Mouse (Mus musculus) C2C12 (cell line): ENCODE data around the gene Fbn1. TPM values are rescaled to one million over a fixed set of nuclear protein-coding genes. Genes with fewer than 3 reads are reported as not detected.

Source experiments
- H3K27me3 ChIP-seq: one replicate; pipeline ENCODE4 v1.6.1; 2011; ENCODE audit not compliant: control insufficient read depth, insufficient read depth, insufficient read length
- H3K36me3 ChIP-seq: one replicate; pipeline ENCODE4 v1.6.1; 2011; ENCODE audit not compliant: control insufficient read depth, insufficient read depth
- H3K4me3 ChIP-seq: one replicate; pipeline ENCODE4 v1.5.1; 2011; ENCODE audit warnings: mild to moderate bottlenecking, control low read depth; ENCODE audit not compliant: poor library complexity, insufficient read depth, severe bottlenecking
- H3K79me2 ChIP-seq: one replicate; pipeline ENCODE4 v1.6.1; 2011; ENCODE audit not compliant: control insufficient read depth, insufficient read depth
- H3K79me3 ChIP-seq: one replicate; pipeline ENCODE4 v1.6.1; 2011; ENCODE audit warnings: low read depth, control low read depth
- H3ac ChIP-seq: one replicate; pipeline ENCODE3; 2011; ENCODE audit warnings: low read depth; ENCODE audit not compliant: control insufficient read depth, insufficient read length
- CEBPB ChIP-seq: IDR thresholded peaks from one replicate; pipeline ENCODE4 v1.6.1; 2011; ENCODE audit warnings: low read depth, mild to moderate bottlenecking, control low read depth, moderate library complexity
- CTCF ChIP-seq: IDR thresholded peaks from one replicate; pipeline ENCODE4 v1.5.1; 2011; ENCODE audit not compliant: control insufficient read depth, insufficient read depth, insufficient read length
- FOSL1 ChIP-seq: IDR thresholded peaks from one replicate; pipeline ENCODE4 v1.8.0; 2011; ENCODE audit warnings: mild to moderate bottlenecking, low read length; ENCODE audit not compliant: poor library complexity, insufficient read depth, severe bottlenecking
- MAX ChIP-seq: IDR thresholded peaks from one replicate; pipeline ENCODE4 v1.6.1; 2011; ENCODE audit warnings: mild to moderate bottlenecking, control low read depth
- MYOD1 ChIP-seq: IDR thresholded peaks from one replicate; pipeline ENCODE4 v1.6.1; 2011; ENCODE audit warnings: low read depth; ENCODE audit not compliant: control insufficient read depth, insufficient read length
- MYOG ChIP-seq: IDR thresholded peaks from one replicate; pipeline ENCODE4 v1.6.1; 2011; ENCODE audit not compliant: control insufficient read depth, insufficient read length; ENCODE audit errors: extremely low read depth
- USF1 ChIP-seq: IDR thresholded peaks from one replicate; pipeline ENCODE4 v1.6.1; 2011; ENCODE audit warnings: low read depth, mild to moderate bottlenecking, control low read depth, moderate library complexity
- polyA plus RNA-seq: library from polyadenylated mRNA; unstranded; fragments of >200 nt; fragmentation: generic; extraction: Trizol; gene quantifications from one replicate; pipeline ENCODE4 v1.2.1, GENCODE M21; 2012; ENCODE audit warnings: missing spikeins

Gene Fbn1
- polyA plus RNA-seq, 1 experiment: 14.8 TPM

DNA sequence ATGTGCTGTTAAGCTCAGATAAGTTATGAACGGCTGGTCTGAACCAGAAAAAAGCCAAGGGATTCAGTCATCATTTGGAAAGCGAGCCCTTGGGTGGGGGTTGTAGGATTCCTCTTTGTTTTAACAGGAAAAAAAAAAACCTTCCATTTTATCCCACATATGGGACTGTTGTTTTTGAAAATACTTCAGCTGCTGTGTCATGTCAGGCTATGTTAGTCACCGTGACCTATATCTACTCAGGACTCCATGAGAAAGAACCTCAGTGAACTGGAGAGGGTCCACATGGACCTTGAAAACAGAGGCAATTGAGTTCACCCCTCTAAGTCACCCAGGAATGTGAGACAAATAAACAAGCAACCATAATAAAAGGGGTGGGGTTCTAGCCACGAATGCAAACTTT lies 139.2 kb downstream of the Fbn1 start:
- Histone ChIP-seq H3ac (no peak overlapping the region), H3K79me3 (no peaks in the 10 kb centered on the region), H3K79me2 (no peaks in the 10 kb centered on the region), H3K36me3 (peaks cover 81% of the 10 kb centered on the region), H3K4me3 (no peak overlapping the region), H3K27me3 (no peaks in the 10 kb centered on the region)
- no peak for TF ChIP-seq USF1
- peak; percentile 5 for TF ChIP-seq FOSL1
- TF ChIP-seq MAX: no peak
- no peak for TF ChIP-seq MYOG
- TF ChIP-seq CEBPB: no peak
- peak; percentile 74 for TF ChIP-seq MYOD1
- TF ChIP-seq CTCF: no peak

GRCm38 (mm10) chr2:125361661-125362060 lies 146.1 kb downstream of the Fbn1 start:
- Histone ChIP-seq H3K79me2 (no peaks in the 10 kb centered on the region), H3K79me3 (no peaks in the 10 kb centered on the region), H3K4me3 (no peak overlapping the region), H3K27me3 (no peaks in the 10 kb centered on the region), H3ac (no peak overlapping the region), H3K36me3 (peaks cover 89% of the 10 kb centered on the region)
- TF ChIP-seq MYOG (no peak), MYOD1 (no peak), CEBPB (no peak), FOSL1 (no peak), USF1 (no peak), CTCF (no peak)

- no peak overlapping the region for H3ac ChIP-seq
- peaks cover 75% of the 10 kb centered on the region for H3K36me3 ChIP-seq
- H3K27me3 ChIP-seq: no peaks in the 10 kb centered on the region
- no peak overlapping the region for H3K4me3 ChIP-seq
- H3K79me3 ChIP-seq: no peaks in the 10 kb centered on the region
- no peaks in the 10 kb centered on the region for H3K79me2 ChIP-seq
- TF ChIP-seq CTCF: no peak
Observed at GRCm38 (mm10) chr2:125356486-125356885, 151.3 kb downstream of the Fbn1 start.

DNA sequence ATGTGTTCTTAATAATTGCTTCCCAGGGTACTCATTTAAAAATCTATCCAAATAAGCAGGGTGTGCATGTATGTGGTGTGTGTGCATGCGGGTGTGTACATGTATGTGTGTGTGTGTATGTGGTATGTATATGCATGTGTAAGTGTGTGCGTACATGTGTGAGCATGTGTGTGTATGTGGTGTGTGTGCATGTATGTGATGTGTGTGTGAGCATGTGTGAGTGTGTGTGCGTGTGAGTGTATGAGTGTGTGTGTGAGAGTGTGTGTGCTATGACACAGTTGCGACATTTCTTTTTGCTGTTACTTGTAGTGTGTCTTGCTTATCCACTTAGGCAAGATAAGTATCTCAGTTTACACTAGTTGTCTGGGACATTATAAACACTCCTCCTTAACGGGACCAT lies 151.7 kb downstream of the Fbn1 start:
- Histone ChIP-seq H3K79me2 (no peaks in the 10 kb centered on the region), H3ac (no peak overlapping the region), H3K27me3 (no peaks in the 10 kb centered on the region), H3K36me3 (peaks cover 75% of the 10 kb centered on the region), H3K79me3 (no peaks in the 10 kb centered on the region), H3K4me3 (no peak overlapping the region)
- TF ChIP-seq FOSL1 (no peak), CEBPB (peak; percentile 5)

- H3K79me2 ChIP-seq: no peaks in the 10 kb centered on the region
Observed at GRCm38 (mm10) chr2:125355216-125355971, 152.4 kb downstream of the Fbn1 start.

GRCm38 (mm10) chr2:125354587-125354986 lies 153.2 kb downstream of the Fbn1 start:
- Histone ChIP-seq H3K79me3 (no peaks in the 10 kb centered on the region), H3K27me3 (no peaks in the 10 kb centered on the region), H3K79me2 (no peaks in the 10 kb centered on the region), H3K4me3 (no peak overlapping the region), H3ac (no peak overlapping the region), H3K36me3 (peaks cover 71% of the 10 kb centered on the region)
- TF ChIP-seq MAX (no peak), USF1 (no peak), MYOG (no peak), FOSL1 (no peak), CEBPB (no peak), MYOD1 (no peak), CTCF (no peak)

More at GRCm38 (mm10) chr2:125355216-125355971, 152.4 kb downstream of the Fbn1 start:
- H3K36me3 ChIP-seq: peaks cover 73% of the 10 kb centered on the region
- no peaks in the 10 kb centered on the region for H3K79me3 ChIP-seq
- H3ac ChIP-seq: no peak overlapping the region
- no peak overlapping the region for H3K4me3 ChIP-seq
- TF ChIP-seq CTCF (no peak), MYOD1 (no peak), CEBPB (no peak), MAX (no peak), USF1 (no peak), FOSL1 (no peak), MYOG (no peak)
- H3K27me3 ChIP-seq: no peaks in the 10 kb centered on the region
